Mouse (Mus musculus) lung, postnatal 0 days (tissue): ENCODE data around the gene Dus1l.

ENCODE experiments used
- CTCF ChIP-seq: IDR thresholded peaks from 2 replicates; pipeline ENCODE4 v1.5.1; 2016; ENCODE audit warnings: antibody characterized with exemption, mild to moderate bottlenecking
- EP300 ChIP-seq: IDR thresholded peaks from 2 replicates; pipeline ENCODE4 v1.6.1; 2016; ENCODE audit warnings: antibody characterized with exemption, mild to moderate bottlenecking, control low read depth

GRCm38 (mm10) chr11:120740981-120741380 is 55.2 kb downstream of the Dus1l start:
- TF ChIP-seq CTCF (no peak), EP300 (no peak)
